Mouse (Mus musculus): ENCODE measurements around the gene Lhfp. TPM values are rescaled to one million over a fixed set of nuclear protein-coding genes. Genes with fewer than 3 reads are reported as not detected.

Lhfp gene
- polyA plus RNA-seq, 1 experiment = 33.0 TPM

DNA sequence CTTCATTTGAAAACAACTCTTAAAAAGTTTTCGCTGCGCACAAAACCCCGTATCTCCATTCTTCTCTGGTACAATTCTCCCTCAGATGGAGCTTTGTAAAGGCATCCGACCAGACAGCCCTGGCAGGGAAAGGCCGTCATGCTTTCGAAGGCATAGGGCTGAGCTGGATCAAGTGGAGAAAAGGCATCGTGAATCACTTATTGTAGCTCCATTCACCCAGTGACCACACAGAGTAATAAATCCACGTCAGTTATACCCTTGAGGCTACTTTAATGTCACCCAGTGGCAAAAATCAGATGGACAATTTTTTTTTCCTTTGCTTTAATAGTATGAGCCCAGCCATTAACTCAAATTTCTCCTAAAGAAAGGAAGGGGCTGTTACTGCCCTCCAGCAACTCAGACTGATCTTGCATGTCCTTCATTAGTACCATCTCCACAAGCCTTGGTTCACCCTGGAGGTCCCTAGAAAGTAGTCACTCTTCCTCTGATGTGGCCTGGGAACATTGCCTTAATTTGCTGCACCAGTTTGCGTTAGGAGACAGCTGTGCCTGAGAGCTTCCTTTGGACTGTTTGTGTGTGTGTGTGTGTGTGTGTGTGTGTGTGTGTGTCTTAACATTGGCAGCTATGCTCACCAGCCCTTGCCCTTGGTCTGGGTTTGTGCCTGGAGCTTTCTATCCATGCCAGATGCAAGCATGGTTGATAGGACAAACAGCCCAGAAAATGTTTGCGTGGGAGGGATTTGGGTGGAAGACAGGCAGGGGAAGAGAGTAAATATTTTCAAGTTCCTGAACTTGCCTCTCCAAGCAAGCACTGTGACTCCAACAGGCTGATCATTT lies 169.6 kb downstream of the Lhfp start:
- TF ChIP-seq MYOD1 (IDR thresholded peaks at IDR 0.05; ENCODE audit: control insufficient read depth, insufficient read length, low read depth) = no peak
- Histone ChIP-seq H3ac (ENCODE audit: control insufficient read depth, insufficient read length, low read depth) (no peak overlapping the region), H3K27me3 (ENCODE audit: control insufficient read depth, insufficient read depth, insufficient read length) (no peaks in the 10 kb centered on the region)

DNA sequence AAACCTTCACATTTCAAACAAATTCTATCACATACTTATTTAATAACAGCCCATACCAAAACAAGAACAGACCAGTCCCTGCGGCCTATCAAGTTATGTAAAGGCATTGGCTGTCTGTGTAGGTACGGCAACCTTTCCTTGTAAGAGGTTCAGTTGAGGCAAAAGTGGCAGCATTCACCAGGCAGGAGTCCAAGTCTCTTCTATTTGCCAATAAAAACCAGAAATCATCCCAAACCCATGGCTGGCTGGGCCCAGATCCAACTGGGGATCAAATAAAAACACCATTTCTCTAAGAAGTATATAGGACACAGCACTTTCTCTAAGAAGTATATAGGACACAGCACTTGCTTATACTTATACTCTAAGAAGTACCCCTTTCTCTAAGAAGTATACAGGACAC lies 171.3 kb downstream of the Lhfp start:
- Histone ChIP-seq H3K4me3 (ENCODE audit: insufficient read depth, poor library complexity, severe bottlenecking) (no peak overlapping the region), H3K79me2 (ENCODE audit: control insufficient read depth, insufficient read depth) (no peaks in the 10 kb centered on the region), H3K79me3 (ENCODE audit: low read depth) (no peaks in the 10 kb centered on the region), H3ac (ENCODE audit: control insufficient read depth, insufficient read length, low read depth) (no peak overlapping the region), H3K27me3 (ENCODE audit: control insufficient read depth, insufficient read depth, insufficient read length) (no peaks in the 10 kb centered on the region), H3K36me3 (ENCODE audit: control insufficient read depth, insufficient read depth) (no peaks in the 10 kb centered on the region)
- no peak for TF ChIP-seq FOSL1 (IDR thresholded peaks at IDR 0.05; ENCODE audit: insufficient read depth, low read length, poor library complexity, severe bottlenecking)
- no peak for TF ChIP-seq MAX (IDR thresholded peaks at IDR 0.05)
- no peak for TF ChIP-seq MYOG (IDR thresholded peaks at IDR 0.05; ENCODE audit: control insufficient read depth, extremely low read depth, insufficient read length)
- TF ChIP-seq CEBPB (IDR thresholded peaks at IDR 0.05; ENCODE audit: low read depth) = no peak
- no peak for TF ChIP-seq CTCF (IDR thresholded peaks at IDR 0.05; ENCODE audit: control insufficient read depth, insufficient read depth, insufficient read length)
- no peak for TF ChIP-seq MYOD1 (IDR thresholded peaks at IDR 0.05; ENCODE audit: control insufficient read depth, insufficient read length, low read depth)
- TF ChIP-seq USF1 (IDR thresholded peaks at IDR 0.05; ENCODE audit: low read depth) = no peak

More for the DNA sequence above, 169.6 kb downstream of the Lhfp start:
- Histone ChIP-seq H3K36me3 (ENCODE audit: control insufficient read depth, insufficient read depth) (no peaks in the 10 kb centered on the region), H3K79me2 (ENCODE audit: control insufficient read depth, insufficient read depth) (no peaks in the 10 kb centered on the region), H3K4me3 (ENCODE audit: insufficient read depth, poor library complexity, severe bottlenecking) (no peak overlapping the region), H3K79me3 (ENCODE audit: low read depth) (no peaks in the 10 kb centered on the region)

DNA sequence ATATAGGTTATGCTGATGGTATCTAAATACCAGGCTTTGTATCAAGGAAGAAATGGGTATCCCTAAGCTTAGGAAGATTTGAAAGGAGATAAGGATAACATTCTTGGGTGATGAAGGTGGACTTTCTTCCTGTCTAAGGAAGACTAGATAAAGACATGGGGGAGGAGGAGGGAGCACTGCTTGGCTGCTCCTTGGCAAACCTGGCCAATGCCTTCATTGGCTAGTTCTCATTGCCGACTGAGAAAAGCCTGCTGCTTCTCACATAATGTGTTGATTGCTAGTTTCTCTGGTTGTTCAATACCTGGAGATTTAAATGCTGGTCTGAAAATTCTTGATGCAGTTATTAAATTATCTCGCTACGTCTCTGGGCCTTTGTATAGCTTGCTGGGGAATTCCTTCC lies 172.0 kb downstream of the Lhfp start:
- Histone ChIP-seq H3K4me3 (ENCODE audit: insufficient read depth, poor library complexity, severe bottlenecking) (no peak overlapping the region), H3ac (ENCODE audit: control insufficient read depth, insufficient read length, low read depth) (no peak overlapping the region), H3K79me3 (ENCODE audit: low read depth) (no peaks in the 10 kb centered on the region), H3K79me2 (ENCODE audit: control insufficient read depth, insufficient read depth) (no peaks in the 10 kb centered on the region), H3K27me3 (ENCODE audit: control insufficient read depth, insufficient read depth, insufficient read length) (no peaks in the 10 kb centered on the region), H3K36me3 (ENCODE audit: control insufficient read depth, insufficient read depth) (no peaks in the 10 kb centered on the region)
- TF ChIP-seq USF1 (IDR thresholded peaks at IDR 0.05; ENCODE audit: low read depth) = no peak
- TF ChIP-seq MYOG (IDR thresholded peaks at IDR 0.05; ENCODE audit: control insufficient read depth, extremely low read depth, insufficient read length) = no peak
- TF ChIP-seq MAX (IDR thresholded peaks at IDR 0.05) = no peak
- no peak for TF ChIP-seq CTCF (IDR thresholded peaks at IDR 0.05; ENCODE audit: control insufficient read depth, insufficient read depth, insufficient read length)
- TF ChIP-seq CEBPB (IDR thresholded peaks at IDR 0.05; ENCODE audit: low read depth) = no peak
- no peak for TF ChIP-seq FOSL1 (IDR thresholded peaks at IDR 0.05; ENCODE audit: insufficient read depth, low read length, poor library complexity, severe bottlenecking)
- TF ChIP-seq MYOD1 (IDR thresholded peaks at IDR 0.05; ENCODE audit: control insufficient read depth, insufficient read length, low read depth) = no peak

DNA sequence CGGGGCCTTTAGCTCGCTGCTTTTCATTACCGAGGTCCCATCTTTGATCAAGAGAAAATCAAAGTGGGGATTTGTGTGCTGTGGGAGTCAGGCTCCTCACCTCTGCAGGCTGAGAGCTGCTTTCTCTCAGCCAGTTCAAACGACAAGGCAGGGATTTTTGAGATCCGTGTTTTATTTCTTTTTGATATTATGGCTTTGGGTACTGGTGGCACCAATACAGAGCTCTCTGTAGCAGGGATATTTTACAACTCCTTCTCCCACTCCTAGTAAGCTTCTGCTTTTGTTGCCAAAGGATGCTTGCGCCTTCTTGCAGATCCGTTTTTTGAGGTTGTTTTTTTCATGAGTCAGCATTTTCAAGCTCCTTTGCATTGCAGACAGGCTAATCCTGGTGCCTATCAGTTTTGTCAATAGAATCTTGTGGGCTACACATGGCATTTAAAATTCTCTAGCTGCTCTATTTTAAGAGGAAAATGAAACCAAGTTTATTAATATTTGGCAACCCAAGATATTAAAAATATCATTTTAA lies 172.5 kb downstream of the Lhfp start:
- no peaks in the 10 kb centered on the region for H3K27me3 ChIP-seq (ENCODE audit: control insufficient read depth, insufficient read depth, insufficient read length)
- TF ChIP-seq USF1 (IDR thresholded peaks at IDR 0.05; ENCODE audit: low read depth) (no peak), FOSL1 (IDR thresholded peaks at IDR 0.05; ENCODE audit: insufficient read depth, low read length, poor library complexity, severe bottlenecking) (no peak), MYOG (IDR thresholded peaks at IDR 0.05; ENCODE audit: control insufficient read depth, extremely low read depth, insufficient read length) (no peak), MYOD1 (IDR thresholded peaks at IDR 0.05; ENCODE audit: control insufficient read depth, insufficient read length, low read depth) (no peak), MAX (IDR thresholded peaks at IDR 0.05) (no peak), CTCF (IDR thresholded peaks at IDR 0.05; ENCODE audit: control insufficient read depth, insufficient read depth, insufficient read length) (no peak), CEBPB (IDR thresholded peaks at IDR 0.05; ENCODE audit: low read depth) (no peak)
- H3K36me3 ChIP-seq (ENCODE audit: control insufficient read depth, insufficient read depth) = no peaks in the 10 kb centered on the region
- no peak overlapping the region for H3K4me3 ChIP-seq (ENCODE audit: insufficient read depth, poor library complexity, severe bottlenecking)
- no peaks in the 10 kb centered on the region for H3K79me3 ChIP-seq (ENCODE audit: low read depth)
- H3ac ChIP-seq (ENCODE audit: control insufficient read depth, insufficient read length, low read depth) = no peak overlapping the region
- H3K79me2 ChIP-seq (ENCODE audit: control insufficient read depth, insufficient read depth) = no peaks in the 10 kb centered on the region

DNA sequence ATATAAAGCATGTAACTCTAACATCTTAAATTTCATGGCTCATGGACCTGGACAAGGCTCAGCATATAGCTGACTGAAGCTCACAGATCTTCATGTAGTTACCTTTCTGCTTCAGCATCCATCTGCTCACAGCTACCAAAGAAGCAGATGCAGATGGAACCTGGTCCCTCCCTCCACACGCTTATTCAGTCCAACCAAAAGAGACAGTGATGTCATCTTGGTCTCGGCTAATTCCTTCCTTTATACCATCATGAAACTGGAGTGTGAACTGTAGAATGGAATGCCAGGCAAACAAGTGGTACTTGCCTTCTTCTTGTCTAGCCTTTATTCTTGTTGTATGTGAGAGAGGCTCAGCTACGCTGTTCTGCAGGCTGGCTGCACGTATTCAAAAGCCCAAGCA lies 173.1 kb downstream of the Lhfp start:
- Histone ChIP-seq H3K27me3 (ENCODE audit: control insufficient read depth, insufficient read depth, insufficient read length) (no peaks in the 10 kb centered on the region), H3K79me3 (ENCODE audit: low read depth) (no peaks in the 10 kb centered on the region), H3K36me3 (ENCODE audit: control insufficient read depth, insufficient read depth) (no peaks in the 10 kb centered on the region), H3K4me3 (ENCODE audit: insufficient read depth, poor library complexity, severe bottlenecking) (no peak overlapping the region), H3K79me2 (ENCODE audit: control insufficient read depth, insufficient read depth) (no peaks in the 10 kb centered on the region), H3ac (ENCODE audit: control insufficient read depth, insufficient read length, low read depth) (no peak overlapping the region)
- TF ChIP-seq MYOD1 (IDR thresholded peaks at IDR 0.05; ENCODE audit: control insufficient read depth, insufficient read length, low read depth) = no peak
- no peak for TF ChIP-seq CEBPB (IDR thresholded peaks at IDR 0.05; ENCODE audit: low read depth)
- TF ChIP-seq CTCF (IDR thresholded peaks at IDR 0.05; ENCODE audit: control insufficient read depth, insufficient read depth, insufficient read length) = no peak
- TF ChIP-seq USF1 (IDR thresholded peaks at IDR 0.05; ENCODE audit: low read depth) = no peak
- TF ChIP-seq MYOG (IDR thresholded peaks at IDR 0.05; ENCODE audit: control insufficient read depth, extremely low read depth, insufficient read length) = no peak
- TF ChIP-seq MAX (IDR thresholded peaks at IDR 0.05) = no peak
- no peak for TF ChIP-seq FOSL1 (IDR thresholded peaks at IDR 0.05; ENCODE audit: insufficient read depth, low read length, poor library complexity, severe bottlenecking)

All from C2C12 (cell line).